Mouse (Mus musculus): ENCODE data around the gene Pnisr.

Pnisr gene

GRCm38 (mm10) chr4:21847481-21848286, at the start of gene Pnisr:
TSS of gene Pnisr (plus strand) at chr4:21847583.
- DNase-seq, result peak; percentile 98

- no peak for DNase-seq
These were observed 46.4 kb upstream of the Pnisr start for GRCm38 (mm10) chr4:21801013-21801412.

- DNase-seq, result no peak
These were observed 45.8 kb upstream of the Pnisr start for GRCm38 (mm10) chr4:21801620-21802019.

- DNase-seq, result no peak
These were observed 40.2 kb upstream of the Pnisr start for GRCm38 (mm10) chr4:21807204-21807603.

GRCm38 (mm10) chr4:21810608-21811007, 36.8 kb upstream of the Pnisr start:
- no peak for DNase-seq

- DNase-seq, result no peak
These were observed 34.7 kb upstream of the Pnisr start for GRCm38 (mm10) chr4:21812635-21813034.

GRCm38 (mm10) chr4:21814029-21814428, 33.4 kb upstream of the Pnisr start:
- DNase-seq, result peak; percentile 40

- no peak for DNase-seq
These were observed 20.8 kb upstream of the Pnisr start for GRCm38 (mm10) chr4:21826616-21827015.

GRCm38 (mm10) chr4:21832844-21833243, 14.5 kb upstream of the Pnisr start:
- no peak for DNase-seq

- DNase-seq, result peak; percentile 92
These were observed 876 bp downstream of the Pnisr start for GRCm38 (mm10) chr4:21848287-21848630.

- DNase-seq, result no peak
These were observed 10.1 kb downstream of the Pnisr start for GRCm38 (mm10) chr4:21857481-21857880.

- no peak for DNase-seq
These were observed 17.8 kb downstream of the Pnisr start for GRCm38 (mm10) chr4:21865226-21865625.

- no peak for DNase-seq
These were observed 31.4 kb downstream of the Pnisr start for GRCm38 (mm10) chr4:21878776-21879175.

GRCm38 (mm10) chr4:21879565-21880220, 32.3 kb downstream of the Pnisr start, which contains the start of gene Coq3:
TSS of gene Coq3 (plus strand) at chr4:21879673.
- peak; percentile 78 for DNase-seq

GRCm38 (mm10) chr4:21882806-21883205, 35.4 kb downstream of the Pnisr start:
- DNase-seq, result no peak

- no peak for DNase-seq
These were observed 38.4 kb downstream of the Pnisr start for GRCm38 (mm10) chr4:21885831-21886230.

Data from lung, postnatal 14 days (tissue).